ENCODE assay signal across 10 mouse cellular contexts in genomic region chr8:79360774-79361527, GRCm38 (mm10). TPM values are rescaled to one million over a fixed set of nuclear protein-coding genes. Genes with fewer than 3 reads are reported as not detected.
DNase-seq lines count a peak whose midpoint lies in the region; ATAC-seq and TF ChIP-seq lines count a peak whose summit lies in the region.
"Had no signal": no experiment of that assay in that cellular context is flagged by ENCODE, and none has a peak within 500 bp of the region (broad histone marks: within the 10 kb centered on the region; RNA-seq: fewer than 3 reads in every experiment).

No protein-coding gene starts in this region.

- H3K4me2 ChIP-seq in heart, postnatal 0 days (ENCODE audit: low read depth, low read length) = no peak overlapping the region
- H3K4me2 ChIP-seq in neural tube, embryonic 13.5 days = no peak overlapping the region
- peak overlapping the region; percentile 14 for H3K4me2 ChIP-seq in intestine, embryonic 16.5 days (ENCODE audit: low read depth, low read length)

- peaks cover 27% of the 10 kb centered on the region for H3K4me1 ChIP-seq in heart, postnatal 0 days (ENCODE audit: control insufficient read depth, insufficient read depth)
- peaks cover 40% of the 10 kb centered on the region for H3K4me1 ChIP-seq in neural tube, embryonic 13.5 days (replicated peaks)
- H3K4me1 ChIP-seq in intestine, embryonic 16.5 days (ENCODE audit: control insufficient read depth, insufficient read depth, low read length) = peaks cover 31% of the 10 kb centered on the region

- no peak for TF ChIP-seq CTCF in heart, postnatal 0 days (IDR thresholded peaks at IDR 0.05; ENCODE audit: low read depth)

- H3K27ac ChIP-seq in heart, postnatal 0 days (ENCODE audit: low read depth) = peak overlapping the region; percentile 59
- peak overlapping the region; percentile 42; the same call in 1 of the 2 replicates for H3K27ac ChIP-seq in neural tube, embryonic 13.5 days (replicated peaks)
- H3K27ac ChIP-seq in intestine, embryonic 16.5 days (ENCODE audit: low read length) = peak overlapping the region; percentile 85

- peak; percentile 41 for DNase-seq in heart, postnatal 0 days (ENCODE audit: low spot score)
- no peak for DNase-seq in heart, postnatal 14 days
- DNase-seq in neural tube, embryonic 10.5 days (ENCODE audit: extremely low spot score, low spot score) = no peak
- DNase-seq in yolk sac, embryonic 10.5 days (ENCODE audit: low spot score) = peak; percentile 73
- DNase-seq in thymus, postnatal 10 days (ENCODE audit: low spot score in 2 of 2) = no peak
- no peak for DNase-seq in left cerebral cortex, postnatal 10 days (ENCODE audit: extremely low spot score in 1 of 2, low spot score in 2 of 2)
- DNase-seq: gastrocnemius, postnatal 14 days; thymus, postnatal 36 days had no signal

- peaks cover 18% of the 10 kb centered on the region for H3K36me3 ChIP-seq in heart, postnatal 0 days (replicated peaks; ENCODE audit: control insufficient read depth, insufficient read depth, low read length)
- peaks cover 38% of the 10 kb centered on the region for H3K36me3 ChIP-seq in neural tube, embryonic 13.5 days
- peaks cover 5% of the 10 kb centered on the region for H3K36me3 ChIP-seq in intestine, embryonic 16.5 days (ENCODE audit: control insufficient read depth, insufficient read depth, low read length)

- peak; percentile 36; the same call in 1 of the 2 replicates for ATAC-seq in heart, postnatal 0 days (ENCODE audit: insufficient read depth, low read depth)
- ATAC-seq in neural tube, embryonic 13.5 days (ENCODE audit: low read depth) = no peak
- peak; percentile 90 for ATAC-seq in intestine, embryonic 16.5 days

- H3K27me3 ChIP-seq in heart, postnatal 0 days (ENCODE audit: control insufficient read depth, insufficient read depth, low read length) = no peaks in the 10 kb centered on the region
- H3K27me3 ChIP-seq in neural tube, embryonic 13.5 days = no peaks in the 10 kb centered on the region
- H3K27me3 ChIP-seq in intestine, embryonic 16.5 days (replicated peaks; ENCODE audit: control insufficient read depth, insufficient read depth, low read length) = no peaks in the 10 kb centered on the region

- intact Hi-C loops in heart, postnatal 14 days (cut with DNase I) = loop anchor here (5.0 kb wide), 1 partner anchor 36 kb away; the partner anchor contains the start of gene Smad1
- intact Hi-C loops in left cerebral cortex, postnatal 10 days (cut with DNase I) = no loop called here

- H3K9me3 ChIP-seq in heart, postnatal 0 days (replicated peaks; ENCODE audit: control insufficient read depth, low read length) = no peaks in the 10 kb centered on the region
- H3K9me3 ChIP-seq in neural tube, embryonic 13.5 days = no peaks in the 10 kb centered on the region
- H3K9me3 ChIP-seq in intestine, embryonic 16.5 days (ENCODE audit: control insufficient read depth, low read length) = no peaks in the 10 kb centered on the region

- 56% methylated on average over 6 of the region's 6 CpGs for WGBS in heart, postnatal 0 days
- 52% methylated on average over 6 of the region's 6 CpGs for WGBS in neural tube, embryonic 13.5 days
- 37% methylated on average over 6 of the region's 6 CpGs for WGBS in intestine, embryonic 16.5 days

- no peak overlapping the region for H3K9ac ChIP-seq in heart, postnatal 0 days (replicated peaks; ENCODE audit: low read depth, low read length)
- no peak overlapping the region for H3K9ac ChIP-seq in neural tube, embryonic 13.5 days
- H3K9ac ChIP-seq in intestine, embryonic 16.5 days (ENCODE audit: low read depth, low read length) = peak overlapping the region; percentile 25

- TF ChIP-seq EP300 in heart, postnatal 0 days (IDR thresholded peaks at IDR 0.05; ENCODE audit: low read depth) = no peak

- no peak overlapping the region for H3K4me3 ChIP-seq in heart, postnatal 0 days (ENCODE audit: low read depth, low read length)
- H3K4me3 ChIP-seq in neural tube, embryonic 13.5 days = no peak overlapping the region
- no peak overlapping the region for H3K4me3 ChIP-seq in intestine, embryonic 16.5 days (ENCODE audit: low read length)

RNA-seq across cellular contexts. Expression of gene Smad1, which starts 38.4 kb away (rescaled TPM):
- total RNA-seq in heart, postnatal 0 days (2014; rRNA removed; ENCODE audit: low replicate concordance) = 22.8 and 31.5 TPM in 2 replicates
- 13.4 and 14.0 TPM in 2 replicates for polyA plus RNA-seq in heart, postnatal 0 days (2015; fragmentation: Nextera tagmentation; extraction: Ambion mirVana)
- 10 to 100 TPM; 24.3 to 24.6 TPM for total RNA-seq in heart, postnatal 14 days (2021)
- polyA plus RNA-seq in neural tube, embryonic 13.5 days (2015; fragmentation: Nextera tagmentation; extraction: Ambion mirVana) = 68.7 and 72.1 TPM in 2 replicates
- 33.4 and 33.6 TPM in 2 replicates for polyA plus RNA-seq in intestine, embryonic 16.5 days (2015; fragmentation: Nextera tagmentation; extraction: Ambion mirVana)
- 10 to 100 TPM; 37.5 TPM for total RNA-seq in left cerebral cortex, postnatal 10 days (2021)

Comparison
In these comparisons a context has a peak if more than half of its experiments do, and no peak if none do; other contexts are left out.
1. DNase-seq: peak in heart, postnatal 0 days (single experiment) and yolk sac, embryonic 10.5 days (single experiment); none in heart, postnatal 14 days (0 of 2), neural tube, embryonic 10.5 days (single experiment), thymus, postnatal 10 days (0 of 2) and left cerebral cortex, postnatal 10 days (0 of 2).
2. Peak in every context shown above with its lines, with median percentiles within 50 percentile points of each other: H3K27ac ChIP-seq.